Mouse (Mus musculus) MN1 (cell line): ENCODE measurements at regions not wholly inside any gene's neighbourhood (a gene's known extent, or its start where the extent isn't known, plus 50 kb on each side); places are given as distances from the start of the nearest gene placed in this dataset.

ENCODE experiments used
- DNase-seq: peaks from one replicate; pipeline ENCODE4 v3.0.0-alpha.2; 2016; ENCODE audit warnings: low spot score

DNA sequence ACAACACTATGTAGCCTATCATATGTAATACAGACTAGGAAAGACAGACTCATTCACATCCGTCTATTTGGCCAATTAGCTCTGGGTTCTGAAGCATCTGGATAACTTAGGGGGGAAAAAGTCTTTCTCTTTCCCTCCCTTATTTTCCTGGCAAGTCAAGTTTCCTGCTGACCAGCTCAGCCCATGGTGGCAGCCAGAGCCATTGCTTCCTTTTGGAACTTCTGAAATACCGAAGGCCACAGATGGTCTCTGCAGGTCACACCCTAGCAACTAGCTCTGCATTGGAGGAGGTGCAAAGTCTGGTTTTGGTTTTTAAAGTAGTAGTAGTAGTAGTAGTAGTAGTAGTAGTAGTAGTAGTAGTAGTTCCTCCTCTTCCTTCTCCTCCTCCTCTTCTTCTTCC lies 76.6 kb upstream of the Gm15217 start:
- no peak for DNase-seq

- no peak for DNase-seq
Observed at GRCm38 (mm10) chr14:46305267-46305666, 73.9 kb upstream of the Gm15217 start.

GRCm38 (mm10) chr14:46313064-46313463 lies 66.2 kb upstream of the Gm15217 start:
- no peak for DNase-seq

- DNase-seq, result no peak
Observed at GRCm38 (mm10) chr14:46316521-46316920, 62.7 kb upstream of the Gm15217 start.

DNA sequence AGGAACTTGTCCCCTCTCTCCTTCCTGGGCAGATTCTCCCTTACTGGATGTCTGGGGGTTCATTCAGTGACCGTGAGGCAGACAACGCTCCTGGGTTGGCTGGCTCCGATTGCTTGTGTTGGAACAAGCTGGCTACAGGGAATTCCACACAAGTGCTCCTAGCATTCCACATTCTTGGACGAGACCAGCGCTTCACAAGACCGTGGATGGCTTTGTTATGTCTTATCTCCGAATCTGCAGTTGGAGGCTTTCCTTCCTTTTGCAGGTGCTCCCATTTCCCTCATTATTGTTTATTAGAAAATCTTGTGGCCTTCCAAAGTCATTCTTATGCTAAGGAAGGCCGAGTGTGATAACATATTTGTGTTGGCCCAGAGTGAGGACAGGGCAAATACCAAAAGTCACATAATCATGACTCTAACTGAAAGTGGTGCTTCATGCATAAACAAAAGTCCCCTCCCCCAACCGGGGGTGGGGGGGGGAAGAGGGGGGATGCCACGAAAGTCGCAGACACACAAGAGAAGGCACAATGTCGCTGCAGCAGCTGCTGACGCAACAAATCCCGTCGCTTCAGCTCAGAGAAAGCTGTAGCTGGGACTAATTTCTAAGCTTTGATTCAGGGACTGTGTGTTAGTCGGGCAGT lies 61.7 kb upstream of the Gm15217 start:
- DNase-seq, result no peak

DNA sequence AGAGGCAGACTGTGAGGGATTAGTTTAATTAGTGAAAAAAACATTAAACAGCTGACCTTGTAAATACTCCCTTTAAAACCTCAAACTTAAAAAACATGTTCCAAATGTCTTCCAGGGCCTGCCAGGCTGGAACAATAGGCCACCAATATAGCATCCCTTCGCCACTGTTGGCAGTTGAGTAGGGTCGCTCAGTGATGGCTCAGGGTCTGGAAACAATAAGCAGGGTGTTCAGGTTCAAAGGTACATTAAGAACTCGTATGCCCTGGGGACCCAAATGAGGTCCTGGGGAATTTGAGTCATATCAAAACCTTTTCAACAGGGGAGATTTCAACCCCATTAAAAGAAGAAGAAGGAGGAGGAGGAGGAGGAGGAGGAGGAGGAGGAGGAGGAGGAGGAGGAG lies 51.1 kb upstream of the Gm15217 start:
- no peak for DNase-seq
